Mouse (Mus musculus): ENCODE data around the gene Snf8. TPM values are rescaled to one million over a fixed set of nuclear protein-coding genes. Genes with fewer than 3 reads are reported as not detected.
A peak's percentile ranks its signal among the peaks of the same experiment; 100 is the strongest.

The Snf8 gene
- polyA plus RNA-seq, 1 experiment from 2014 or later, result 90.6 TPM

- Histone ChIP-seq H3K4me2 (ENCODE audit: low read length) (peak overlapping the region; percentile 94), H3K9me3 (replicated peaks; ENCODE audit: low read length) (no peaks in the 10 kb centered on the region), H3K36me3 (ENCODE audit: insufficient read depth, low read length) (no peaks in the 10 kb centered on the region), H3K27ac (no peak overlapping the region), H3K4me1 (replicated peaks; ENCODE audit: insufficient read depth, low read length) (peaks cover 29% of the 10 kb centered on the region), H3K9ac (ENCODE audit: low read depth, low read length) (peak overlapping the region; percentile 87; the same call in 1 of the 2 replicates), H3K27me3 (ENCODE audit: insufficient read depth, low read length) (peaks cover 25% of the 10 kb centered on the region), H3K4me3 (replicated peaks; ENCODE audit: low read depth, low read length) (peak overlapping the region; percentile 88)
- peak; percentile 49 for DNase-seq (ENCODE audit: low spot score)
- peak; percentile 16; the same call in 1 of the 2 replicates for ATAC-seq (replicated peaks; ENCODE audit: low FRiP score, low read depth)
- TF ChIP-seq CTCF (IDR thresholded peaks at IDR 0.05; ENCODE audit: low read depth), result no peak
- under 1% methylated on average over 33 of the region's 33 CpGs for WGBS
These were observed 28.3 kb upstream of the Snf8 start for GRCm38 (mm10) chr11:96006367-96006851.

GRCm38 (mm10) chr11:96006852-96007515 is 27.7 kb upstream of the Snf8 start:
- Histone ChIP-seq H3K9me3 (replicated peaks; ENCODE audit: low read length) (no peaks in the 10 kb centered on the region), H3K36me3 (ENCODE audit: insufficient read depth, low read length) (no peaks in the 10 kb centered on the region), H3K27ac (no peak overlapping the region), H3K4me1 (replicated peaks; ENCODE audit: insufficient read depth, low read length) (peaks cover 23% of the 10 kb centered on the region), H3K4me3 (replicated peaks; ENCODE audit: low read depth, low read length) (peak overlapping the region; percentile 88), H3K9ac (ENCODE audit: low read depth, low read length) (peak overlapping the region; percentile 49), H3K4me2 (ENCODE audit: low read length) (peak overlapping the region; percentile 94), H3K27me3 (ENCODE audit: insufficient read depth, low read length) (peaks cover 29% of the 10 kb centered on the region)
- ATAC-seq (replicated peaks; ENCODE audit: low FRiP score, low read depth), result peak; percentile 44; the same call in 1 of the 2 replicates
- DNase-seq (ENCODE audit: low spot score), result peak; percentile 39
- TF ChIP-seq CTCF (IDR thresholded peaks at IDR 0.05; ENCODE audit: low read depth), result no peak
- under 1% methylated on average over 58 of the region's 67 CpGs for WGBS

DNA sequence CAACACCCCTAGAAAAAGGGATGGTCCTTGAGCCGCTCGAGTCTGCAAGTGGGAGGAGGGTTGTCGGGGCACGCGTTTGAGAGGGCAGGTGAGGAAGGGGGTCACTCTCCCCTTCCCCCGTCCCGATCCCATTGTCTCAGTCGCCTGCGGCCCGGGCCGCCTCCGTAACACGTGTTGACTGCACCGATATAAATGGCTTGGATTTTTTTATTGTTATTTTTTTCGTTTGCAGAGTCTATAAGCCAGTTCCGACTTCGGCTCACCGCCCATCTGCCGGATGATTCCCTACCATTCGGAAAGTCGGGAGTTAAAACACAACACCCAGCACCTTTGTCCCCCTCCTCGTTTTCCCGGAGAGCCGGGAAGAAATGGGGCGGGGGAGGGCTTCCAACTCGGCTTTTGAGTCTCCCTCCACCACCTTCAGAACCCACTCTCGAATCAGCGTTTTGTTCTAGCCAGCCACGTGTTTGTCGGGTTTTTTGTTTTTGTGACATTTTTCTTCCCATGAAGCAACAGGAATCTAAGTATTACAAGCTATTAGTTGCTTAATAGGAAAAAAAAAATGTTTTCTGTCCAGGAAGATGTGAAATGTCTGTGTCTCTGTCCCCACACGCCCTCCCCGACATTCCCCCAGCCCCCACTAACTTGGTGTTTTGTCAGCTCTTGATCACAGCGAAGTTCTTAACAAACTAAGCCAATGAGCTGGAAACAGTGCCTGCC is 27.0 kb upstream of the Snf8 start:
- TF ChIP-seq CTCF (IDR thresholded peaks at IDR 0.05; ENCODE audit: low read depth), result no peak
- WGBS, result under 1% methylated on average over 33 of the region's 33 CpGs

GRCm38 (mm10) chr11:96008827-96009226 is 25.9 kb upstream of the Snf8 start:
- peaks cover 41% of the 10 kb centered on the region for H3K27me3 ChIP-seq (ENCODE audit: insufficient read depth, low read length)
- H3K4me1 ChIP-seq (replicated peaks; ENCODE audit: insufficient read depth, low read length), result peaks cover 16% of the 10 kb centered on the region
- no peak for TF ChIP-seq CTCF (IDR thresholded peaks at IDR 0.05; ENCODE audit: low read depth)
- H3K36me3 ChIP-seq (ENCODE audit: insufficient read depth, low read length), result no peaks in the 10 kb centered on the region
- H3K4me2 ChIP-seq (ENCODE audit: low read length), result no peak overlapping the region
- H3K4me3 ChIP-seq (replicated peaks; ENCODE audit: low read depth, low read length), result no peak overlapping the region
- no peaks in the 10 kb centered on the region for H3K9me3 ChIP-seq (replicated peaks; ENCODE audit: low read length)
- no peak overlapping the region for H3K9ac ChIP-seq (ENCODE audit: low read depth, low read length)
- ATAC-seq (replicated peaks; ENCODE audit: low FRiP score, low read depth), result no peak
- 7% methylated on average over 1 of the region's 1 CpGs for WGBS
- H3K27ac ChIP-seq, result no peak overlapping the region
- peak; percentile 28 for DNase-seq (ENCODE audit: low spot score)

More for the DNA sequence above, 27.0 kb upstream of the Snf8 start:
- Histone ChIP-seq H3K9ac (ENCODE audit: low read depth, low read length) (peak overlapping the region; percentile 49), H3K36me3 (ENCODE audit: insufficient read depth, low read length) (no peaks in the 10 kb centered on the region), H3K4me3 (replicated peaks; ENCODE audit: low read depth, low read length) (peak overlapping the region; percentile 88), H3K4me1 (replicated peaks; ENCODE audit: insufficient read depth, low read length) (peaks cover 22% of the 10 kb centered on the region), H3K4me2 (ENCODE audit: low read length) (peak overlapping the region; percentile 94), H3K9me3 (replicated peaks; ENCODE audit: low read length) (no peaks in the 10 kb centered on the region), H3K27me3 (ENCODE audit: insufficient read depth, low read length) (peaks cover 34% of the 10 kb centered on the region), H3K27ac (no peak overlapping the region)
- 0 out of 2 replicates have a peak, but pooled peaks have one; percentile 14 for ATAC-seq (replicated peaks; ENCODE audit: low FRiP score, low read depth)
- DNase-seq (ENCODE audit: low spot score), result peak; percentile 46

GRCm38 (mm10) chr11:96011982-96012381 is 22.7 kb upstream of the Snf8 start:
- peaks cover 35% of the 10 kb centered on the region for H3K27me3 ChIP-seq (ENCODE audit: insufficient read depth, low read length)
- 22% methylated on average over 2 of the region's 8 CpGs for WGBS

DNA sequence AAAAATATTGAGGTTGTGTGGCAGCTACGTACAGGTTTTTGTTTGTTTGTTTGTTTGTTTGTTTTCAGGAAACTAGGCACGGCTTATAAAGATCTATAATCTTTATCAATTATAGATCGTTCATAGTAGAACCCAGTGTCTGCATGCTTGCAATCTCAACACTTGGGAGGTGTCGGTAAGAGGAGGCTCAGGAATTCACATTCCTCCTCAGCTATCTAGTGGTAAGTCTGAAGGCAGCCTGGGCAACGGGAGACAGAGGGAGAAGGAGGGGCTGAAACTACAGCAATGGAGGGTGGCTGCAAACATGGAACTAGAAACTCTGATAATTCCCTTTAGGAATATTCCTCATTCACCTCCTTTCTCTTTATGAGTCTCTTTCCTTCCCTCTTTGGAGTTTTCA is 19.3 kb upstream of the Snf8 start:
- Histone ChIP-seq H3K4me3 (replicated peaks; ENCODE audit: low read depth, low read length) (no peak overlapping the region), H3K9ac (ENCODE audit: low read depth, low read length) (no peak overlapping the region), H3K4me2 (ENCODE audit: low read length) (no peak overlapping the region), H3K27me3 (ENCODE audit: insufficient read depth, low read length) (peaks cover 23% of the 10 kb centered on the region), H3K27ac (no peak overlapping the region), H3K36me3 (ENCODE audit: insufficient read depth, low read length) (no peaks in the 10 kb centered on the region), H3K4me1 (replicated peaks; ENCODE audit: insufficient read depth, low read length) (no peaks in the 10 kb centered on the region), H3K9me3 (replicated peaks; ENCODE audit: low read length) (no peaks in the 10 kb centered on the region)
- no peak for ATAC-seq (replicated peaks; ENCODE audit: low FRiP score, low read depth)
- 37% methylated on average over 5 of the region's 5 CpGs for WGBS
- no peak for DNase-seq (ENCODE audit: low spot score)
- no peak for TF ChIP-seq CTCF (IDR thresholded peaks at IDR 0.05; ENCODE audit: low read depth)

More at GRCm38 (mm10) chr11:96011982-96012381, 22.7 kb upstream of the Snf8 start:
- Histone ChIP-seq H3K9me3 (replicated peaks; ENCODE audit: low read length) (no peaks in the 10 kb centered on the region), H3K27ac (no peak overlapping the region), H3K9ac (ENCODE audit: low read depth, low read length) (no peak overlapping the region), H3K4me3 (replicated peaks; ENCODE audit: low read depth, low read length) (no peak overlapping the region), H3K4me1 (replicated peaks; ENCODE audit: insufficient read depth, low read length) (peaks cover 5% of the 10 kb centered on the region), H3K36me3 (ENCODE audit: insufficient read depth, low read length) (no peaks in the 10 kb centered on the region), H3K4me2 (ENCODE audit: low read length) (no peak overlapping the region)
- DNase-seq (ENCODE audit: low spot score) (no peak), ATAC-seq (replicated peaks; ENCODE audit: low FRiP score, low read depth) (no peak)
- no peak for TF ChIP-seq CTCF (IDR thresholded peaks at IDR 0.05; ENCODE audit: low read depth)

Data from kidney, postnatal 0 days (tissue).